In genomic region chr17:12845862-12846261, GRCm38 (mm10) we compare ENCODE assay signal across 17 mouse cellular contexts. TPM values are rescaled to one million over a fixed set of nuclear protein-coding genes. Genes with fewer than 3 reads are reported as not detected.
A peak's percentile ranks its signal among the peaks of the same experiment; 100 is the strongest.
DNase-seq lines count a peak whose midpoint lies in the region; ATAC-seq and TF ChIP-seq lines count a peak whose summit lies in the region.
"Had no signal": no experiment of that assay in that cellular context is flagged by ENCODE, and none has a peak within 500 bp of the region (broad histone marks: within the 10 kb centered on the region; RNA-seq: fewer than 3 reads in every experiment).

No protein-coding gene starts in this region.

- no peaks in the 10 kb centered on the region; the same call in 1 of the 2 replicates for H3K36me3 ChIP-seq in limb, embryonic 12.5 days
- H3K36me3 ChIP-seq: embryonic facial prominence, embryonic 12.5 days; forebrain, embryonic 15.5 days; heart, embryonic 12.5 days; hindbrain, embryonic 10.5 days had no signal

- no peak overlapping the region; the same call in 1 of the 2 replicates for H3K4me2 ChIP-seq in limb, embryonic 12.5 days
- H3K4me2 ChIP-seq: embryonic facial prominence, embryonic 12.5 days; forebrain, embryonic 15.5 days; heart, embryonic 12.5 days had no signal

- 0 out of 2 replicates have a peak, but pooled peaks have one; percentile 46 for ATAC-seq in limb, embryonic 12.5 days (ENCODE audit: insufficient number of reproducible peaks, insufficient read depth, low FRiP score, low TSS enrichment, low read depth)
- ATAC-seq: activated CD4-positive, CD25-positive, alpha-beta regulatory T cell, adult 4 months; forebrain, embryonic 15.5 days; lung, postnatal 0 days had no signal

- H3K9me3 ChIP-seq in limb, embryonic 12.5 days = no peaks in the 10 kb centered on the region
- H3K9me3 ChIP-seq: embryonic facial prominence, embryonic 12.5 days; forebrain, embryonic 15.5 days; heart, embryonic 12.5 days; hindbrain, embryonic 10.5 days had no signal

- no peaks in the 10 kb centered on the region for H3K27me3 ChIP-seq in limb, embryonic 12.5 days
- H3K27me3 ChIP-seq: embryonic facial prominence, embryonic 12.5 days; forebrain, embryonic 15.5 days; heart, embryonic 12.5 days had no signal

- H3K27ac ChIP-seq in layer of hippocampus, adult 2 months = peak overlapping the region; percentile 34
- peak overlapping the region; percentile 69 for H3K27ac ChIP-seq in limb, embryonic 12.5 days
- H3K27ac ChIP-seq: forebrain, embryonic 15.5 days; gastrocnemius, adult 2 months; hindbrain, embryonic 10.5 days had no signal

- H3K4me1 ChIP-seq in limb, embryonic 12.5 days (replicated peaks) = peaks cover 25% of the 10 kb centered on the region
- H3K4me1 ChIP-seq: forebrain, embryonic 15.5 days had no signal

- TF ChIP-seq CTCF in layer of hippocampus, adult 2 months (conservative IDR thresholded peaks at IDR 0.05) = no peak

- peak; percentile 50 for DNase-seq in heart, adult 11 months
- no peak for DNase-seq in heart, postnatal 36 days
- DNase-seq in layer of hippocampus, adult 2 months (ENCODE audit: low spot score in 2 of 2) = no peak
- DNase-seq in layer of hippocampus, adult 11-12 months (ENCODE audit: low spot score) = no peak
- DNase-seq in 3T3-L1 (ENCODE audit: low read depth, low spot score) = peak; percentile 24
- DNase-seq in spleen, adult 18-20 months = no peak
- DNase-seq in spleen, postnatal 14 days (ENCODE audit: low spot score in 2 of 2) = no peak
- DNase-seq: cerebellum, adult 18-20 months had no signal

- H3K4me3 ChIP-seq in layer of hippocampus, adult 2 months = peak overlapping the region; percentile 4; the same call in 1 of the 2 replicates
- H3K4me3 ChIP-seq in limb, embryonic 12.5 days (replicated peaks) = no peak overlapping the region
- H3K4me3 ChIP-seq: embryonic facial prominence, embryonic 12.5 days; forebrain, embryonic 15.5 days; gastrocnemius, adult 2 months; heart, embryonic 12.5 days; hindbrain, embryonic 10.5 days had no signal

- intact Hi-C loops in heart, postnatal 36 days (cut with DNase I) = no loop called here

- 30% methylated on average over 5 of the region's 5 CpGs for WGBS in limb, embryonic 12.5 days

- H3K9ac ChIP-seq in limb, embryonic 12.5 days (replicated peaks) = no peak overlapping the region
- H3K9ac ChIP-seq: embryonic facial prominence, embryonic 12.5 days; forebrain, embryonic 15.5 days; heart, embryonic 12.5 days had no signal

RNA-seq across cellular contexts. Expression of gene Mas1, which starts 22.1 kb away (rescaled TPM):
- 1 to 10 TPM in 1 of 2 experiments, under 1 TPM in 1; 0.84 to 1.1 TPM for total RNA-seq in heart, postnatal 36 days (2021)
- total RNA-seq in layer of hippocampus, adult 2 months (2021) = 10 to 100 TPM; 56.2 to 56.3 TPM
- polyA plus RNA-seq in limb, embryonic 12.5 days (2016; fragmentation: Nextera tagmentation; extraction: Ambion mirVana) = 0.91 and 2.0 TPM in 2 replicates
- polyA plus RNA-seq: large intestine, adult 2 months had no signal

RNA-seq across cellular contexts. Expression of gene Mrgprh, which starts 30.0 kb away (rescaled TPM):
- 1 to 10 TPM; 5.3 to 5.6 TPM for total RNA-seq in heart, postnatal 36 days (2021)
- total RNA-seq in layer of hippocampus, adult 2 months (2021) = under 1 TPM in 1 of 2 experiments, not detected in 1; 0.25 TPM
- 0.18 TPM in 1 of 2 replicates, not detected in the other for polyA plus RNA-seq in limb, embryonic 12.5 days (2016; fragmentation: Nextera tagmentation; extraction: Ambion mirVana)
- polyA plus RNA-seq: activated CD4-positive, CD25-positive, alpha-beta regulatory T cell, adult 4 months; forebrain, embryonic 15.5 days; heart, embryonic 12.5 days; hindbrain, embryonic 10.5 days; lung, postnatal 0 days had no signal

Comparison
In these comparisons a context has a peak if more than half of its experiments do, and no peak if none do; other contexts are left out.
1. DNase-seq: peak in heart, adult 11 months (single experiment) and 3T3-L1 (single experiment); none in heart, postnatal 36 days (0 of 2), layer of hippocampus, adult 2 months (0 of 2), layer of hippocampus, adult 11-12 months (single experiment), spleen, adult 18-20 months (0 of 2) and spleen, postnatal 14 days (0 of 2).
2. RNA of gene Mas1, which starts 22.1 kb away (total RNA-seq): 56.2 to 56.3 TPM in layer of hippocampus, adult 2 months; 0.84 to 1.1 TPM in heart, postnatal 36 days; every median in the first group is over 10 times any median in the second.
3. RNA of gene Mrgprh, which starts 30.0 kb away (total RNA-seq): 5.3 to 5.6 TPM in heart, postnatal 36 days; 0.25 TPM in layer of hippocampus, adult 2 months; every median in the first group is over 4 times any median in the second.